Mouse (Mus musculus) hindbrain, embryonic 13.5 days (tissue): ENCODE results near the gene Cox16. TPM values are rescaled to one million over a fixed set of nuclear protein-coding genes. Genes with fewer than 3 reads are reported as not detected.
"Not testable (repeated sequence)": the region's sequence is repeated elsewhere in the genome, so short reads cannot be mapped to it uniquely, and the experiment has no call there.

Experiments used
- ATAC-seq: fragments of 200-750 bp; cut with Nextera tagmentation; 2 replicates; pipeline ENCODE4 v1.8.0; 2017; ENCODE audit warnings: moderate TSS enrichment; ENCODE audit not compliant: low FRiP score
- H3K27ac ChIP-seq: fragments of 300-500 bp; sonication (generic); 2 replicates; pipeline ENCODE4 v1.5.1; 2015; ENCODE audit warnings: inconsistent platforms, mild to moderate bottlenecking, moderate library complexity
- H3K27me3 ChIP-seq: fragments of 300-500 bp; sonication (generic); 2 replicates; pipeline ENCODE4 v1.6.1; 2015; ENCODE audit warnings: mild to moderate bottlenecking, inconsistent platforms
- H3K36me3 ChIP-seq: fragments of 300-500 bp; sonication (generic); 2 replicates; pipeline ENCODE4 v1.6.1; 2015; ENCODE audit warnings: mild to moderate bottlenecking, inconsistent platforms
- H3K4me1 ChIP-seq: fragments of 300-500 bp; sonication (generic); replicated peaks from 2 replicates; pipeline ENCODE4 v1.6.1; 2015; ENCODE audit warnings: inconsistent platforms
- H3K4me2 ChIP-seq: fragments of 300-500 bp; sonication (generic); 2 replicates; pipeline ENCODE4 v1.6.1; 2015; ENCODE audit warnings: inconsistent platforms, mild to moderate bottlenecking, moderate library complexity
- H3K4me3 ChIP-seq: fragments of 300-500 bp; sonication (generic); 2 replicates; pipeline ENCODE4 v1.5.1; 2015; ENCODE audit warnings: mild to moderate bottlenecking, inconsistent platforms
- H3K9ac ChIP-seq: fragments of 300-500 bp; sonication (generic); 2 replicates; pipeline ENCODE4 v1.6.1; 2015; ENCODE audit warnings: mild to moderate bottlenecking, inconsistent platforms
- H3K9me3 ChIP-seq: fragments of 300-500 bp; sonication (generic); 2 replicates; pipeline ENCODE4 v1.6.1; 2016; ENCODE audit warnings: inconsistent platforms
- WGBS: fragments of 180-500 bp; shearing (Covaris S2); methylation state at CpG from one replicate; pipeline ENCODE4 v1.1.7; 2015; 5-methylcytosine and 5-hydroxymethylcytosine counted together
- polyA plus RNA-seq: library from polyadenylated mRNA; unstranded; fragments of >200 nt; fragmentation: Nextera tagmentation; extraction: Ambion mirVana; gene quantifications from 2 replicates; pipeline ENCODE4 v1.2.1, GENCODE M21; 2015

The Cox16 gene
- polyA plus RNA-seq, 1 experiment from 2014 or later: 142 TPM

- no peaks in the 10 kb centered on the region for H3K4me1 ChIP-seq
- no peak within 1 kb of the TSS for H3K9ac ChIP-seq
- H3K36me3 ChIP-seq: peaks cover 25% of the 10 kb centered on the region
- peaks cover 26% of the 10 kb centered on the region for H3K9me3 ChIP-seq
- no peak within 1 kb of the TSS for H3K27ac ChIP-seq
- WGBS: 95% methylated on average over 1 of the region's 1 CpGs
- ATAC-seq: no peak
- no peak within 1 kb of the TSS for H3K4me2 ChIP-seq
- H3K27me3 ChIP-seq: no peaks in the 10 kb centered on the region
- no peak within 1 kb of the TSS for H3K4me3 ChIP-seq
Measured at GRCm38 (mm10) chr12:81421846-81422245, 63.1 kb downstream of the Cox16 start, which contains the start of gene Adam4. Adam4 (minus strand) TSS chr12:81421946.

GRCm38 (mm10) chr12:81413211-81413610 is 71.7 kb downstream of the Cox16 start:
- no peaks in the 10 kb centered on the region for H3K4me1 ChIP-seq
- WGBS: 92% methylated on average over 3 of the region's 3 CpGs
- ATAC-seq: no peak
- H3K4me3 ChIP-seq: no peak overlapping the region
- no peak overlapping the region for H3K27ac ChIP-seq
- H3K27me3 ChIP-seq: no peaks in the 10 kb centered on the region
- no peak overlapping the region for H3K4me2 ChIP-seq
- H3K9ac ChIP-seq: no peak overlapping the region
- H3K9me3 ChIP-seq: no peaks in the 10 kb centered on the region
- no peaks in the 10 kb centered on the region for H3K36me3 ChIP-seq

GRCm38 (mm10) chr12:81408966-81409365 is 76.0 kb downstream of the Cox16 start:
- Histone ChIP-seq H3K27me3 (no peaks in the 10 kb centered on the region), H3K4me1 (no peaks in the 10 kb centered on the region), H3K36me3 (no peaks in the 10 kb centered on the region), H3K9ac (no peak overlapping the region), H3K4me3 (no peak overlapping the region), H3K27ac (no peak overlapping the region), H3K4me2 (no peak overlapping the region), H3K9me3 (no peaks in the 10 kb centered on the region)
- no peak for ATAC-seq
- 86% methylated on average over 3 of the region's 3 CpGs for WGBS

- no peak for ATAC-seq
- Histone ChIP-seq H3K27me3 (no peaks in the 10 kb centered on the region), H3K9ac (no peak overlapping the region), H3K4me2 (no peak overlapping the region), H3K27ac (no peak overlapping the region), H3K9me3 (no peaks in the 10 kb centered on the region), H3K4me1 (no peaks in the 10 kb centered on the region), H3K36me3 (no peaks in the 10 kb centered on the region), H3K4me3 (no peak overlapping the region)
- 19% methylated on average over 1 of the region's 1 CpGs for WGBS
Measured at GRCm38 (mm10) chr12:81402187-81402586, 82.7 kb downstream of the Cox16 start.

GRCm38 (mm10) chr12:81379364-81379763 is 105.6 kb downstream of the Cox16 start, which contains the start of gene Gm4787:
Gm4787 (minus strand) TSS chr12:81379464.
- H3K9ac ChIP-seq, H3K27ac ChIP-seq, H3K4me2 ChIP-seq, H3K9me3 ChIP-seq, H3K36me3 ChIP-seq, H3K4me3 ChIP-seq, H3K4me1 ChIP-seq, ATAC-seq, H3K27me3 ChIP-seq: not testable (repeated sequence)
- 67% methylated on average over 1 of the region's 1 CpGs for WGBS

GRCm38 (mm10) chr12:81333841-81334240 is 151.1 kb downstream of the Cox16 start:
- peak overlapping the region; percentile 94; the same call in 1 of the 2 replicates for H3K27ac ChIP-seq
- ATAC-seq: no peak
- 73% methylated on average over 5 of the region's 5 CpGs for WGBS
- H3K9me3 ChIP-seq: no peaks in the 10 kb centered on the region
- H3K27me3 ChIP-seq: peaks cover 16% of the 10 kb centered on the region
- peak overlapping the region; percentile 72 for H3K4me3 ChIP-seq
- H3K9ac ChIP-seq: peak overlapping the region; percentile 95; the same call in 1 of the 2 replicates
- H3K4me2 ChIP-seq: peak overlapping the region; percentile 90
- no peaks in the 10 kb centered on the region for H3K36me3 ChIP-seq
- peaks cover 23% of the 10 kb centered on the region for H3K4me1 ChIP-seq

GRCm38 (mm10) chr12:81332875-81333421 is 152.0 kb downstream of the Cox16 start, which contains the start of gene Slc8a3:
Slc8a3 (minus strand) TSS chr12:81333180.
- Histone ChIP-seq H3K9ac (peak within 1 kb of the TSS; percentile 95), H3K9me3 (no peaks in the 10 kb centered on the region), H3K4me1 (peaks cover 23% of the 10 kb centered on the region), H3K4me2 (peak within 1 kb of the TSS; percentile 90), H3K27ac (peak within 1 kb of the TSS; percentile 94), H3K27me3 (peaks cover 16% of the 10 kb centered on the region), H3K36me3 (no peaks in the 10 kb centered on the region), H3K4me3 (peak within 1 kb of the TSS; percentile 72)
- ATAC-seq: peak; percentile 63
- WGBS: under 1% methylated on average over 46 of the region's 47 CpGs

- Histone ChIP-seq H3K4me1 (peaks cover 23% of the 10 kb centered on the region), H3K4me2 (peak overlapping the region; percentile 90), H3K9ac (peak overlapping the region; percentile 95), H3K4me3 (peak overlapping the region; percentile 72), H3K36me3 (no peaks in the 10 kb centered on the region), H3K27ac (peak overlapping the region; percentile 94), H3K9me3 (no peaks in the 10 kb centered on the region), H3K27me3 (peaks cover 16% of the 10 kb centered on the region)
- peak; percentile 84 for ATAC-seq
- WGBS: 1% methylated on average over 39 of the region's 54 CpGs
Measured at GRCm38 (mm10) chr12:81331937-81332874, 152.7 kb downstream of the Cox16 start.

- Histone ChIP-seq H3K9ac (peak overlapping the region; percentile 67), H3K4me3 (peak overlapping the region; percentile 72), H3K9me3 (no peaks in the 10 kb centered on the region), H3K27ac (peak overlapping the region; percentile 94), H3K27me3 (peaks cover 16% of the 10 kb centered on the region), H3K36me3 (no peaks in the 10 kb centered on the region), H3K4me2 (peak overlapping the region; percentile 90), H3K4me1 (peaks cover 23% of the 10 kb centered on the region)
- 0 out of 2 replicates have a peak, but pooled peaks have one; percentile 3 for ATAC-seq
- 43% methylated on average over 5 of the region's 5 CpGs for WGBS
Measured at GRCm38 (mm10) chr12:81331046-81331638, 153.8 kb downstream of the Cox16 start.

- H3K4me1 ChIP-seq: peaks cover 8% of the 10 kb centered on the region
- H3K27ac ChIP-seq: no peak overlapping the region
- H3K4me3 ChIP-seq: no peak overlapping the region
- no peak overlapping the region for H3K9ac ChIP-seq
- no peaks in the 10 kb centered on the region for H3K9me3 ChIP-seq
- H3K36me3 ChIP-seq: no peaks in the 10 kb centered on the region
- no peak for ATAC-seq
- no peak overlapping the region for H3K4me2 ChIP-seq
- H3K27me3 ChIP-seq: no peaks in the 10 kb centered on the region
- 86% methylated on average over 3 of the region's 3 CpGs for WGBS
Measured at GRCm38 (mm10) chr12:81324991-81325390, 159.9 kb downstream of the Cox16 start.

- no peak overlapping the region for H3K4me2 ChIP-seq
- peaks cover 8% of the 10 kb centered on the region for H3K4me1 ChIP-seq
- no peaks in the 10 kb centered on the region for H3K27me3 ChIP-seq
- 90% methylated on average over 3 of the region's 3 CpGs for WGBS
- H3K9ac ChIP-seq: no peak overlapping the region
- H3K27ac ChIP-seq: no peak overlapping the region
- no peaks in the 10 kb centered on the region for H3K9me3 ChIP-seq
- H3K4me3 ChIP-seq: no peak overlapping the region
- no peak for ATAC-seq
- no peaks in the 10 kb centered on the region for H3K36me3 ChIP-seq
Measured at GRCm38 (mm10) chr12:81324116-81324515, 160.8 kb downstream of the Cox16 start.

- Histone ChIP-seq H3K36me3 (no peaks in the 10 kb centered on the region), H3K27ac (peak overlapping the region; percentile 35; the same call in 1 of the 2 replicates), H3K9ac (no peak overlapping the region), H3K4me1 (peaks cover 11% of the 10 kb centered on the region), H3K27me3 (no peaks in the 10 kb centered on the region), H3K4me2 (no peak overlapping the region), H3K4me3 (no peak overlapping the region), H3K9me3 (no peaks in the 10 kb centered on the region)
- 56% methylated on average over 1 of the region's 1 CpGs for WGBS
- ATAC-seq: no peak
Measured at GRCm38 (mm10) chr12:81321021-81321420, 163.9 kb downstream of the Cox16 start.
